Mouse (Mus musculus): ENCODE results near the gene Trim65.
"Not testable (repeated sequence)": the region's sequence is repeated elsewhere in the genome, so short reads cannot be mapped to it uniquely, and the experiment has no call there.

The Trim65 gene

GRCm38 (mm10) chr11:116108464-116109137, 22.3 kb downstream of the Trim65 start:
- no peak for DNase-seq (ENCODE audit: low read depth, low spot score)

GRCm38 (mm10) chr11:116107777-116108285, 23.1 kb downstream of the Trim65 start:
- DNase-seq (ENCODE audit: low read depth, low spot score) = no peak

GRCm38 (mm10) chr11:116106963-116107776, 23.8 kb downstream of the Trim65 start:
- no peak for DNase-seq (ENCODE audit: low read depth, low spot score)

GRCm38 (mm10) chr11:116106154-116106962, 24.6 kb downstream of the Trim65 start:
- DNase-seq (ENCODE audit: low read depth, low spot score) = no peak

- no peak for DNase-seq (ENCODE audit: low read depth, low spot score)
Observed at GRCm38 (mm10) chr11:116105065-116105464, 25.9 kb downstream of the Trim65 start.

- no peak for DNase-seq (ENCODE audit: low read depth, low spot score)
Observed at GRCm38 (mm10) chr11:116104006-116104646, 26.8 kb downstream of the Trim65 start.

- no peak for DNase-seq (ENCODE audit: low read depth, low spot score)
Observed at GRCm38 (mm10) chr11:116103572-116103971, 27.4 kb downstream of the Trim65 start.

GRCm38 (mm10) chr11:116102472-116102871, 28.5 kb downstream of the Trim65 start:
- no peak for DNase-seq (ENCODE audit: low read depth, low spot score)

GRCm38 (mm10) chr11:116101931-116102381, 29.0 kb downstream of the Trim65 start:
- DNase-seq (ENCODE audit: low read depth, low spot score) = no peak

GRCm38 (mm10) chr11:116100839-116101238, 30.1 kb downstream of the Trim65 start:
- DNase-seq (ENCODE audit: low read depth, low spot score) = no peak

- DNase-seq (ENCODE audit: low read depth, low spot score) = no peak
Observed at GRCm38 (mm10) chr11:116100385-116100784, 30.5 kb downstream of the Trim65 start.

- no peak for DNase-seq (ENCODE audit: low read depth, low spot score)
Observed at GRCm38 (mm10) chr11:116099462-116099861, 31.5 kb downstream of the Trim65 start.

- DNase-seq (ENCODE audit: low read depth, low spot score) = no peak
Observed at GRCm38 (mm10) chr11:116098711-116099460, 32.0 kb downstream of the Trim65 start.

GRCm38 (mm10) chr11:116096213-116097108, 34.5 kb downstream of the Trim65 start:
- DNase-seq (ENCODE audit: low read depth, low spot score) = no peak

GRCm38 (mm10) chr11:116095573-116095972, 35.4 kb downstream of the Trim65 start:
- DNase-seq (ENCODE audit: low read depth, low spot score) = no peak

- no peak for DNase-seq (ENCODE audit: low read depth, low spot score)
Observed at GRCm38 (mm10) chr11:116093771-116094565, 37.0 kb downstream of the Trim65 start.

GRCm38 (mm10) chr11:116092959-116093358, 38.0 kb downstream of the Trim65 start:
- DNase-seq (ENCODE audit: low read depth, low spot score) = not testable (repeated sequence)

GRCm38 (mm10) chr11:116091591-116091990, 39.3 kb downstream of the Trim65 start:
- DNase-seq (ENCODE audit: low read depth, low spot score) = no peak

GRCm38 (mm10) chr11:116089545-116089944, 41.4 kb downstream of the Trim65 start:
- DNase-seq (ENCODE audit: low read depth, low spot score) = no peak
